Mouse (Mus musculus): ENCODE measurements around the gene Cox8a.
A peak's percentile ranks its signal among the peaks of the same experiment; 100 is the strongest.

DNA sequence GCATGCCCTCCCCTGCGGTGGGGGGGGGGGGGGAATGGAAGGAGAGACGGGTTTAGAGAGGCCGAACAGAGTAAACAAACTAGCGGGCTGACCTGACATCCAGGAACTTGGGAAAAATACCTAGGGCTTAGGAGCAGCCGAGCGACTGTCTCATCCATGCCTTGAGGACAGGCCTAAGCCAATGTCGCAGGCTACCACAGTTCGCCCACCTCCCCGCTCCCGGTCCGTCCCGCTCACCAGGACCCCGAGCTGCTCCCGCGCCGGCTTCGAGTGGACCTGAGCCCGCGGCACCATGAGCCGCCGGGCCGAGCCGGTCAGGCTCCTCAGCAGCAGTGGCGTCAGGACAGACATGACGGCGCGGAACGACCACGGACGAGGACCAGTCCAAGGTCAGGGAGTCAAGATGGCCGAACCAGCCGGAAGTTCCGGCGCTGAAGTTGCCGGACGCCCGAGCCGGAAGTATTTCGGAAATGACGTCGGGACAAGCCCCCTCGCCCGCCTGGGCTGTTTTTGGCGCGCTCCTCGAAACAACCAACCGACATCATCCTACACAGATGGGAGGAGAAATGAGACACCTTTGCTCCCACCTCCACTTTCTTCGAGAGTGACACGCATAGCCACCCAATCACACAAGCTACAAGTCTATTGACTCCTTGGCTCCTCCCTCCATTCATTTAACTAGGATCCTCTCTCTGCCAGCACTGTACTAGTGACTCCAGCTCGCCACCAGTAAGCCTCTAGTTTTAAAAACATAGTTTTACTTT lies at the start of gene Cox8a:
- TF ChIP-seq POLR2A (IDR thresholded peaks at IDR 0.05; ENCODE audit: insufficient read depth, low read depth, low read length) (peak; percentile 86), CTCF (IDR thresholded peaks at IDR 0.05; ENCODE audit: insufficient read depth, low read depth, low read length) (no peak)

Measured in olfactory bulb, adult 2 months (tissue).